Mouse (Mus musculus): ENCODE measurements at regions not wholly inside any gene's neighbourhood (a gene's known extent, or its start where the extent isn't known, plus 50 kb on each side); places are given as distances from the start of the nearest gene placed in this dataset.

DNA sequence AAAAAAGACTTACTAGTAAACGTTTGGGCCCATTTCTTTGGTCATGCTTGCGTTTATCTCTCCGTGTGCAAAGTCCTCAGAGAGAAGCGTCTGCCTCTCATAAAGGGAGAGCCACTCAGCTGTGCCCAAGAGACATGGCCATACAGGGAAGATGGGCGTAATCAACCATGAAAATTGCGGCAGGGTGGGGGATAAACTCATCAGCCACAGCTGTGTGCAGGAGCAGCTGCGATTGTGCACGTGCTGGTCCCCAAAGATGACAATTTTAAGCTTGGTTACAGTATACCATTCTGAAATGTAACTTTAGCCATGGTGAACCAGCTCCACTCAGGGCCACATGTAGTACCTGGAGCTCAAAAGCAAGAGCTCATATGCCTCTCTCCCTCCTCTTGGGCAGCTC, 106.1 kb upstream of the Ldah start:
- TF ChIP-seq POLR2A (IDR thresholded peaks at IDR 0.05; ENCODE audit: borderline replicate concordance, extremely low read depth, insufficient read depth, insufficient read length, poor library complexity, severe bottlenecking), result no peak
- no peak for TF ChIP-seq CTCF (IDR thresholded peaks at IDR 0.05; ENCODE audit: borderline replicate concordance, extremely low read depth, insufficient read depth, insufficient read length)
